Mouse (Mus musculus): ENCODE measurements around the gene Usp17ld.
"Not testable (repeated sequence)": the region's sequence is repeated elsewhere in the genome, so short reads cannot be mapped to it uniquely, and the experiment has no call there.

Usp17ld gene

DNA sequence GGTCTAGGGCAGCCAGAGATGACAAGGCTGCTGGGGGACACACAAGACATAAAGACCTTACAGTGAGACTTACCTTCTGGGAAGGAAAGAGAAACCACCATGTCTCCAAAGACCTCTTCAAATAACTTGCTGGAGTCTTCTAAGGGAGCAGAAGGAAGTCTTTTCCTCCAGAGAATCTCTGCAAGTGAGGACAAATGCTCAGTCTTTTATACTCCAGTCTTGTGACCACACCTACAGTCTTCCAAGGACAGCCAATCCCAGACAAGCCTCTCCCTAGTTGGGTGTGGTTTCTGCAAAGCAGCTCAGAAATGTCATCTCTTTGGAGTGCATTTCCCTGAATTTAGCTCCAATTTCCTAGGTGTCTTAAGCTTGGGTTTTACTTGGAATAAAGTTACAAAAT is at the start of gene Usp17ld:
Gene Usp17ld, minus strand, starts transcription at position 101 of the 400 bp plus-strand sequence.
- not testable (repeated sequence) for H3K36me3 ChIP-seq (ENCODE audit: insufficient read depth, low read length); H3K4me1 ChIP-seq (replicated peaks; ENCODE audit: low read depth, low read length); H3K9me3 ChIP-seq (ENCODE audit: low read length); H3K4me3 ChIP-seq (replicated peaks; ENCODE audit: low read length); H3K27me3 ChIP-seq (ENCODE audit: insufficient read depth, low read length)

DNA sequence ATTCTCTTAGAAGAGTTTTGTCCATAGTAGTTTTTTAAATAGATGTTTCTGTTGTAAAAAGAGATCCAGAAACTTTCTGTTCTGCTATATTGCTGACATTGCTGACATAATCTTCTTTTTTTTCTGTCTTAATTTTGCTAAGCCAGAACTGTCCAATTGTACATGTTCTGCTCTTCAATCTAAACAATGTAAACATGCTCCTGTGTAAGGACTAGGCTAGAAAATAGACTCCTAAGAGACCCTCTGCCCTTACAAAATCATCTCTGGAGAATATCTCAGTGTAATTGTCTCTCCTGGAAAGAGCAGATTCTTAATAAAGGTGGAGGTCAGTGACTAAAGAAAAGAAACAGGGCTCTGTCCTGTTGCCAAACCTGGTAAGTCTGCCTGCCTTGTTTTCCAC is 35.6 kb downstream of the Usp17ld start, which contains the start of gene Olfr594:
Gene Olfr594, plus strand, starts transcription at position 301 of the 400 bp plus-strand sequence.
- H3K4me1 ChIP-seq (replicated peaks; ENCODE audit: low read depth, low read length), result no peaks in the 10 kb centered on the region
- TF ChIP-seq POU5F1 (IDR thresholded peaks at IDR 0.05; ENCODE audit: borderline replicate concordance, low read length), result no peak
- no peak for TF ChIP-seq CTCF (conservative IDR thresholded peaks at IDR 0.05; ENCODE audit: low read length)
- no peak for TF ChIP-seq NANOG (IDR thresholded peaks at IDR 0.05; ENCODE audit: borderline replicate concordance, low read length)

DNA sequence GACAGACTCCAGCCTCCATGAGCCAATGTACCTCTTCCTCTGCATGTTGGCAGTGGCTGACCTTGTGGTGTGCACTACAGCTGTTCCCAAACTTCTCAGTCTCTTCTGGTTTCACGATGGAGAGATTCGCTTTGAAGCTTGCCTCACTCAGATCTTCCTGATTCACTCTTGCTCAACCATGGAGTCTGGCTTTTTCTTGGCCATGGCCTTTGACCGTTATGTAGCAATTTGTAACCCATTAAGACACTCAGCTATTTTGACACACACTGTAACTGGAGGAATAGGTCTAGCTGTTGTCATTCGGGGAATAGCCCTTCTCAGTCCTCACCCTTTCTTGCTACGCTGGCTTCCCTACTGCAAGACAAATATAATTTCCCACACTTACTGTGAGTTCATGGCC is 40.3 kb downstream of the Usp17ld start:
- H3K4me3 ChIP-seq (replicated peaks; ENCODE audit: low read length); H3K9me3 ChIP-seq (ENCODE audit: low read length); H3K27me3 ChIP-seq (ENCODE audit: insufficient read depth, low read length); H3K36me3 ChIP-seq (ENCODE audit: insufficient read depth, low read length); H3K4me1 ChIP-seq (replicated peaks; ENCODE audit: low read depth, low read length): not testable (repeated sequence)

More for the DNA sequence above, 35.6 kb downstream of the Usp17ld start, which contains the start of gene Olfr594:
- no peaks in the 10 kb centered on the region for H3K27me3 ChIP-seq (ENCODE audit: insufficient read depth, low read length)
- H3K36me3 ChIP-seq (ENCODE audit: insufficient read depth, low read length), result no peaks in the 10 kb centered on the region
- H3K4me3 ChIP-seq (replicated peaks; ENCODE audit: low read length), result no peak within 1 kb of the TSS
- H3K9me3 ChIP-seq (ENCODE audit: low read length), result no peaks in the 10 kb centered on the region

DNA sequence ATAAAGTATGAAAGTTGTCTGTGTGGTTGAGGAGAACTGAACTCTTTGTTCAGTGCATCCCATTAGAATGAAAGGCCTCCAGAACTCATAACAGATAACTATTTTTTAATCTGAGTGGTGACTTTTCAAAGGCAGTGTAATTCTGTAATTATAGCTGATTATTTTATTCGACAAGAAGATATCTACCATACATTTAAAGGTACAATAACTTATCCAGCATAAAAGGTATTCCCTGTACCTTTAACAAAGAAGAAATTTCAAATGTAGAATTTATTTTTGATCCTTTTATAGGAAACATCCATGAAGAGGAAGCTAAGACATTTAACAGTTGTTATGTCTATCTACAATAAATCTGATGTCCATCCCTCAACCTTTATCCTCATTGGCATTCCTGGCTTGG is 40.7 kb downstream of the Usp17ld start, which contains the start of gene Olfr593:
Gene Olfr593, plus strand, starts transcription at position 301 of the 400 bp plus-strand sequence.
- TF ChIP-seq NANOG (IDR thresholded peaks at IDR 0.05; ENCODE audit: borderline replicate concordance, low read length) (no peak), CTCF (conservative IDR thresholded peaks at IDR 0.05; ENCODE audit: low read length) (no peak), POU5F1 (IDR thresholded peaks at IDR 0.05; ENCODE audit: borderline replicate concordance, low read length) (no peak)

More for the DNA sequence above, 40.7 kb downstream of the Usp17ld start, which contains the start of gene Olfr593:
- no peaks in the 10 kb centered on the region for H3K27me3 ChIP-seq (ENCODE audit: insufficient read depth, low read length)
- H3K36me3 ChIP-seq (ENCODE audit: insufficient read depth, low read length), result no peaks in the 10 kb centered on the region
- no peak within 1 kb of the TSS for H3K4me3 ChIP-seq (replicated peaks; ENCODE audit: low read length)
- H3K4me1 ChIP-seq (replicated peaks; ENCODE audit: low read depth, low read length), result no peaks in the 10 kb centered on the region
- H3K9me3 ChIP-seq (ENCODE audit: low read length), result no peaks in the 10 kb centered on the region
